Mouse (Mus musculus): ENCODE measurements around the gene Capn3. TPM values are rescaled to one million over a fixed set of nuclear protein-coding genes. Genes with fewer than 3 reads are reported as not detected.

The Capn3 gene
- total RNA-seq, 1 experiment: 8.6 TPM

DNA sequence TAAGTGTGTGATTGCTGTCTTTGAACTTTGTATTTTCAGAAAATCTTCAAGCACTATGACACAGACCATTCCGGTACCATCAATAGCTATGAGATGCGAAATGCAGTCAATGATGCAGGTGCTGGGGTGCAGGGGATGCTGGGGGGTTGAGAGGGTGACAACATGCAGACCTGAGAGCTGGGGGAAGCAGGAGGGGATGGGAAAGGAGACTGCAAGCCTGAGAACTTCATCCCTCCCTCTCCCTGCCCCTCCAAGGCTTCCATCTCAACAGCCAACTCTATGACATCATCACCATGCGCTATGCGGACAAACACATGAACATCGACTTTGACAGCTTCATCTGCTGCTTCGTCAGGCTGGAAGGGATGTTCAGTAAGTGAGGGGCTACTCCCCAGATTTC, 47.3 kb downstream of the Capn3 start:
- H3K9me3 ChIP-seq (ENCODE audit: control insufficient read depth, insufficient read depth, low read depth, low read length): no peaks in the 10 kb centered on the region
- no peak overlapping the region for H3K9ac ChIP-seq (ENCODE audit: insufficient read depth, low read depth, low read length, poor library complexity, severe bottlenecking)
- H3K36me3 ChIP-seq (ENCODE audit: control insufficient read depth, insufficient read depth, low read length, poor library complexity, severe bottlenecking): peaks cover 7% of the 10 kb centered on the region; the same call in 1 of the 2 replicates
- TF ChIP-seq ZNF384 (IDR thresholded peaks at IDR 0.05; ENCODE audit: low read depth, low read length): no peak
- no peak overlapping the region for H3K4me3 ChIP-seq (ENCODE audit: insufficient read depth in 1 of 2, low read depth in 1 of 2, low read length in 2 of 2, poor library complexity in 1 of 2, severe bottlenecking in 1 of 2)
- no peak for DNase-seq (ENCODE audit: low read depth, low spot score)
- H3K4me1 ChIP-seq (ENCODE audit: control insufficient read depth in 2 of 2, insufficient read depth in 2 of 2, low read length in 2 of 2, poor library complexity in 1 of 2): peaks cover 5 to 28% of the 10 kb centered on the region in 2 experiments; a peak in 3 of 4 replicates
- no peak overlapping the region for H3K27ac ChIP-seq (ENCODE audit: insufficient read depth, low read depth, low read length, poor library complexity, severe bottlenecking)
- in situ Hi-C loops (cut with MboI; ENCODE audit: low sequenced_read_pairs in 2 of 2, unreplicated experiment in 2 of 2): no loop called here

DNA sequence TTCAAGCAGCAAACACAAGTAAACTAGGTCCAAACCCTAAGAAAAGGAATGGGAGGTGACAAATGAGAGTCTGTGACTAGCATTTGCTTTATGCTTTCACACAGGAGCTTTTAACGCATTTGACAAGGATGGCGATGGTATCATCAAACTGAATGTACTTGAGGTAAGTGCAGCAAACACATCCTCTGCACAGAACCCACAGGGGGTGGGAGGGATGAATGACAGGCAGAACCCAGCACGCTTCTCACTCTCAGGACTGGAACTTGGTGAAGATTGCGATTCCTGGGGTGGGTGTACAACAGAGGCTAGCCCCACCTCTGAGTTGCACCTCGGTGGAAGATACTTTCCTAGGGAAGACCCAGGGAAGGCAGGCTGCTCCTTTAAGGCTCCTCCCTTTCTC, 48.2 kb downstream of the Capn3 start:
- Histone ChIP-seq H3K4me3 (ENCODE audit: insufficient read depth in 1 of 2, low read depth in 1 of 2, low read length in 2 of 2, poor library complexity in 1 of 2, severe bottlenecking in 1 of 2) (no peak overlapping the region), H3K4me1 (ENCODE audit: control insufficient read depth in 2 of 2, insufficient read depth in 2 of 2, low read length in 2 of 2, poor library complexity in 1 of 2) (peaks cover 5 to 29% of the 10 kb centered on the region in 2 experiments; a peak in 3 of 4 replicates), H3K9me3 (ENCODE audit: control insufficient read depth, insufficient read depth, low read depth, low read length) (no peaks in the 10 kb centered on the region), H3K36me3 (ENCODE audit: control insufficient read depth, insufficient read depth, low read length, poor library complexity, severe bottlenecking) (peaks cover 9% of the 10 kb centered on the region), H3K9ac (ENCODE audit: insufficient read depth, low read depth, low read length, poor library complexity, severe bottlenecking) (no peak overlapping the region), H3K27ac (ENCODE audit: insufficient read depth, low read depth, low read length, poor library complexity, severe bottlenecking) (no peak overlapping the region)
- TF ChIP-seq ZC3H11A (IDR thresholded peaks at IDR 0.05; ENCODE audit: borderline replicate concordance, low read depth, low read length): no peak
- TF ChIP-seq HCFC1 (IDR thresholded peaks at IDR 0.05; ENCODE audit: borderline replicate concordance, insufficient read depth, low read length): no peak
- no peak for TF ChIP-seq ZNF384 (IDR thresholded peaks at IDR 0.05; ENCODE audit: low read depth, low read length)
- TF ChIP-seq MAFK (IDR thresholded peaks at IDR 0.05; ENCODE audit: insufficient read depth, low read depth, low read length): no peak
- TF ChIP-seq CHD2 (IDR thresholded peaks at IDR 0.05; ENCODE audit: low read depth, low read length): no peak
- in situ Hi-C loops (cut with MboI; ENCODE audit: low sequenced_read_pairs in 2 of 2, unreplicated experiment in 2 of 2): no loop called here
- no peak for DNase-seq (ENCODE audit: low read depth, low spot score)

DNA sequence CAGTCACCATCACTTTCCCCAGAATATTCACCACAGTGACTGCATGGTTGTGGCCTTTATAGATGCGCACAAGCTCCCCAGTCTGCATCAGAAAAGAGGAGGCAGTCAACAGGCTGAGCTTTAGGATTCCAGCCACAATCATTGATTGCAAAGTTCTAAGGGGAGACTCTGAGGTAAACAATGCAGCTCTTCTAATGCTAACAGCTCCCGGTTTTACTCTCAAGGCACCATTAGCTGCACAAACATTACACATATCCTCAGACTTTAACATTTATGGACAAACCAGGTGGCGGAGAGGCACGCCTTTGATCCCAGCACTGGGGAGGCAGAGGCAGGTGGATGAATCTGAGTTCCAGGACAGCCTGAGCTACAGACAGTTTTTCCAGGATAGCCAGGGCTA, 58.4 kb downstream of the Capn3 start:
- Histone ChIP-seq H3K36me3 (ENCODE audit: control insufficient read depth, insufficient read depth, low read length, poor library complexity, severe bottlenecking) (peaks cover 48% of the 10 kb centered on the region), H3K27ac (ENCODE audit: insufficient read depth, low read depth, low read length, poor library complexity, severe bottlenecking) (peak overlapping the region; percentile 1; the same call in 1 of the 2 replicates), H3K9me3 (ENCODE audit: control insufficient read depth, insufficient read depth, low read depth, low read length) (no peaks in the 10 kb centered on the region), H3K4me3 (ENCODE audit: insufficient read depth in 1 of 2, low read depth in 1 of 2, low read length in 2 of 2, poor library complexity in 1 of 2, severe bottlenecking in 1 of 2) (no peak overlapping the region), H3K4me1 (ENCODE audit: control insufficient read depth in 2 of 2, insufficient read depth in 2 of 2, low read length in 2 of 2, poor library complexity in 1 of 2) (peaks cover 3 to 4% of the 10 kb centered on the region in 2 experiments; a peak in 1 of 4 replicates), H3K9ac (ENCODE audit: insufficient read depth, low read depth, low read length, poor library complexity, severe bottlenecking) (no peak overlapping the region)
- DNase-seq (ENCODE audit: low read depth, low spot score): peak; percentile 36
- in situ Hi-C loops (cut with MboI; ENCODE audit: low sequenced_read_pairs in 2 of 2, unreplicated experiment in 2 of 2): no loop called here
- TF ChIP-seq ZC3H11A (IDR thresholded peaks at IDR 0.05; ENCODE audit: borderline replicate concordance, low read depth, low read length) (no peak), CHD2 (IDR thresholded peaks at IDR 0.05; ENCODE audit: low read depth, low read length) (no peak), HCFC1 (IDR thresholded peaks at IDR 0.05; ENCODE audit: borderline replicate concordance, insufficient read depth, low read length) (no peak), ZNF384 (IDR thresholded peaks at IDR 0.05; ENCODE audit: low read depth, low read length) (no peak), MAFK (IDR thresholded peaks at IDR 0.05; ENCODE audit: insufficient read depth, low read depth, low read length) (no peak)

DNA sequence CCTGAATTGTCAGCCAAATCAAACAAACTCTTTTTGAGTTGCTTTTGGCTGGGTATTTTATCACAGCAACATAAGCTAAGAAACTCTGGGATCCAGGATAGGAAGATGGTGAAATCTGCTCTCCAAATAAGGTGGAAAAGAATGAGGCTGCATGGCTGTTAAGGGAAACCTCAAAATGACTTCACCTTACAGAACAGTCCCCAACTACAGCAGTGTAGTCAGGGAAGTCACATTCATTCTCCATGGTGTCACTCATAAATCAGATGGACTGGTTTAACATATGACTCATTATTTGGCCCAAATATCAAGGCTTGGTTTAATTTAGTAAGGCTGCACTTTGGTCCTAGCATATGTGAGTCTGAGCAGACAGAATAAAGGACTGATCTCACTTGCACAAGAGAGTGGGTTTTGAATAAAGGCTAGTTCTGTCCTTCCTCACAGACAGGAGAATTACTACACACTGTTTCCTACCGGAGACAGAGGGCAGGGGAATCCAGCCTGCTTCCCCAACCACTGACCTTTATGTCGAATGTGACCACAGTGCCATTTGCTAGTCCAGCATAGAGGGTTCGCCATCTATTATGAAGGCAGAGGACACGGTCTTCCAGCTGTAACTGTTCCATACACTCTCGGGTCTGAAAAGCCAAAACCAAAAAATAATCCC, 62.9 kb downstream of the Capn3 start:
- H3K9me3 ChIP-seq (ENCODE audit: control insufficient read depth, insufficient read depth, low read depth, low read length): no peaks in the 10 kb centered on the region
- H3K36me3 ChIP-seq (ENCODE audit: control insufficient read depth, insufficient read depth, low read length, poor library complexity, severe bottlenecking): peaks cover 52% of the 10 kb centered on the region
- no peak overlapping the region for H3K27ac ChIP-seq (ENCODE audit: insufficient read depth, low read depth, low read length, poor library complexity, severe bottlenecking)
- no peak overlapping the region for H3K9ac ChIP-seq (ENCODE audit: insufficient read depth, low read depth, low read length, poor library complexity, severe bottlenecking)
- no peak overlapping the region for H3K4me3 ChIP-seq (ENCODE audit: insufficient read depth in 1 of 2, low read depth in 1 of 2, low read length in 2 of 2, poor library complexity in 1 of 2, severe bottlenecking in 1 of 2)
- no peak for DNase-seq (ENCODE audit: low read depth, low spot score)
- TF ChIP-seq CHD2 (IDR thresholded peaks at IDR 0.05; ENCODE audit: low read depth, low read length): no peak
- in situ Hi-C loops (cut with MboI; ENCODE audit: low sequenced_read_pairs in 2 of 2, unreplicated experiment in 2 of 2): no loop called here
- peaks cover 3 to 4% of the 10 kb centered on the region in 2 experiments; a peak in 1 of 4 replicates for H3K4me1 ChIP-seq (ENCODE audit: control insufficient read depth in 2 of 2, insufficient read depth in 2 of 2, low read length in 2 of 2, poor library complexity in 1 of 2)

DNA sequence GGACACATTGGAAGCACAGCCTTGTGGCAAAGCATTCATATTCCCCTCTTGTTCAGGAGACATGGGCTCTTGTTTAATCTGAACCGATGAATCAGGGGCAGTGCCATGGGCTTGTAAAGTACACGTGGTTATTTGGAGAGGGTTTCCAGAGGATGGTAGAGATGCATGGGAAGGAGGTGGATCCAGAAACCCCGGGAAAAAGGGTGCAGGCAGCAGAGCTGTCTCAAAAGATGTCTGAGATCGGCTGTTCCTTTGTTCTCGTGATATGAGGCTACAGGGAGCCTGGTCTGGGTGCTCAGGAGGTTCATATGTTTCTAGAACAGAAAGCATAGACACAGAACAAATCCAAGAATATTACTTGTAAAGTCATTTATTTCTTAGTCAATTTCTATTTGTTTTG, 71.0 kb downstream of the Capn3 start:
- H3K36me3 ChIP-seq (ENCODE audit: control insufficient read depth, insufficient read depth, low read length, poor library complexity, severe bottlenecking): peaks cover 58% of the 10 kb centered on the region
- in situ Hi-C loops (cut with MboI; ENCODE audit: low sequenced_read_pairs in 2 of 2, unreplicated experiment in 2 of 2): no loop called here

More for the DNA sequence above, 71.0 kb downstream of the Capn3 start:
- Histone ChIP-seq H3K9me3 (ENCODE audit: control insufficient read depth, insufficient read depth, low read depth, low read length) (no peaks in the 10 kb centered on the region), H3K9ac (ENCODE audit: insufficient read depth, low read depth, low read length, poor library complexity, severe bottlenecking) (no peak overlapping the region), H3K4me1 (ENCODE audit: control insufficient read depth in 2 of 2, insufficient read depth in 2 of 2, low read length in 2 of 2, poor library complexity in 1 of 2) (no peaks in the 10 kb centered on the region), H3K4me3 (ENCODE audit: insufficient read depth in 1 of 2, low read depth in 1 of 2, low read length in 2 of 2, poor library complexity in 1 of 2, severe bottlenecking in 1 of 2) (no peak overlapping the region), H3K27ac (ENCODE audit: insufficient read depth, low read depth, low read length, poor library complexity, severe bottlenecking) (no peak overlapping the region)
- no peak for TF ChIP-seq ZNF384 (IDR thresholded peaks at IDR 0.05; ENCODE audit: low read depth, low read length)
- TF ChIP-seq HCFC1 (IDR thresholded peaks at IDR 0.05; ENCODE audit: borderline replicate concordance, insufficient read depth, low read length): no peak
- TF ChIP-seq MAFK (IDR thresholded peaks at IDR 0.05; ENCODE audit: insufficient read depth, low read depth, low read length): no peak
- TF ChIP-seq ZC3H11A (IDR thresholded peaks at IDR 0.05; ENCODE audit: borderline replicate concordance, low read depth, low read length): no peak
- no peak for TF ChIP-seq CHD2 (IDR thresholded peaks at IDR 0.05; ENCODE audit: low read depth, low read length)
- no peak for DNase-seq (ENCODE audit: low read depth, low spot score)

All from ES-E14 (cell line).